Mouse (Mus musculus) brain, adult 2 months (tissue): ENCODE measurements at regions not wholly inside any gene's neighbourhood (a gene's known extent, or its start where the extent isn't known, plus 50 kb on each side); places are given as distances from the start of the nearest gene placed in this dataset.
A peak's percentile ranks its signal among the peaks of the same experiment; 100 is the strongest.

ENCODE experiments used
- DNase-seq: peaks from one replicate; pipeline ENCODE4 v3.0.0; 2011; ENCODE audit warnings: low read depth, low spot score

GRCm38 (mm10) chr12:90469754-90470153 is 268.5 kb downstream of the Dio2 start:
- no peak for DNase-seq

- DNase-seq: peak; percentile 68
These were observed 278.1 kb downstream of the Dio2 start for GRCm38 (mm10) chr12:90460121-90460520.

GRCm38 (mm10) chr12:90440672-90441071 is 297.6 kb downstream of the Dio2 start:
- no peak for DNase-seq

GRCm38 (mm10) chr12:90425276-90426063 is 312.8 kb downstream of the Dio2 start:
- peak; percentile 99 for DNase-seq

GRCm38 (mm10) chr12:90417590-90418221 is 320.5 kb downstream of the Dio2 start:
- no peak for DNase-seq

- no peak for DNase-seq
These were observed 329.5 kb downstream of the Dio2 start for GRCm38 (mm10) chr12:90408716-90409115.

GRCm38 (mm10) chr12:90398564-90398963 is 339.7 kb downstream of the Dio2 start:
- peak; percentile 57 for DNase-seq
